Mouse (Mus musculus) spleen, embryonic (tissue): ENCODE results near the gene Slc5a9.
"Not testable (repeated sequence)": the region's sequence is repeated elsewhere in the genome, so short reads cannot be mapped to it uniquely, and the experiment has no call there.

Experiments used
- CTCF ChIA-PET: fragments of 350-600 bp; sonication (Branson Sonifier 250); formaldehyde crosslinking; loops from one replicate; lab custom pipeline; 2022; lab: Charles Lee

Slc5a9 gene

DNA sequence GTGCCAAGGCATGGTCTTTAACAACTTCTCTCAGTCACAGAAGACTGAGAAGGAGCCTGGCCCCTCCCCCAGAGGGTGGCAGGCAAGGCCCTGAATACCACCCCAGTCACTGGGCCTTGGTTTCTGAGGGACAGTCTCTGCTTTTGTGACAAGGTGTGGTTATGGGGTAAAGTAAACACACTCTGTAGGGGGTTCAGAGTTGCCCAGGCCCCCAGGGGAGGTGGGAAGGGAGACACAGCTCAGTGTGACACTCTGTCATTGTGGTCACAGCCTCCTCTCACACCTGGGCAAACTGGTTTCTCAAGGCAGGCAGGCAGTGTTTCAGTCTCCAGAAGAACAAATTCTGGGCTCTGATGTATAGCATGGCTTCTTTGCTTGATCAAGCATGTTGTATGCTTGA lies at the start of gene Slc5a9:
TSS of gene Slc5a9 (minus strand) at position 144 of the 400 bp plus-strand sequence.
- CTCF ChIA-PET, result interaction anchor here (0.7 kb wide), 1 partner anchor 1882 kb away, joined by 3 read pairs; no protein-coding TSS in a partner anchor

DNA sequence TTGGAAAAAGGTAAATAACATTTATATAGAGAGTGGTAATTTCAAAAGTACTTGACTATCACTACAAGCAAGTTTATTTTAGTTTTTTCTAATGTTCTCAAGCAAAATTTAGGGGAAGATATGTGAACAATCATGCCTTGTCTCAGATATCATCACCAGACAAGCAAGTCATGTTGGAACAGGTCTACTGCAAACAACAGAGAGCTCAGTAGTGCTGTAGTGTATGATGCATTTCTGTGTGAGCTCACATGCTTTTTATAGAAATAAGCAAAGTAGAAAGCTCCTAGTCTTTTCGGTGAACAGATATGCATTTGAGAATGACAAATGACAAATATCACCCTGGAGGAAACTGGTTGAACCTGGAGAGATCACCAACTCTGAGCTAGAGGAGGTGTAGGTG lies 16.4 kb upstream of the Slc5a9 start, which contains the start of gene Skint8:
TSS of gene Skint8 (plus strand) at position 301 of the 400 bp plus-strand sequence.
- CTCF ChIA-PET, result no interaction called here

- CTCF ChIA-PET, result no interaction called here
Observed at GRCm38 (mm10) chr4:111907926-111908325, 5.2 kb upstream of the Slc5a9 start.

DNA sequence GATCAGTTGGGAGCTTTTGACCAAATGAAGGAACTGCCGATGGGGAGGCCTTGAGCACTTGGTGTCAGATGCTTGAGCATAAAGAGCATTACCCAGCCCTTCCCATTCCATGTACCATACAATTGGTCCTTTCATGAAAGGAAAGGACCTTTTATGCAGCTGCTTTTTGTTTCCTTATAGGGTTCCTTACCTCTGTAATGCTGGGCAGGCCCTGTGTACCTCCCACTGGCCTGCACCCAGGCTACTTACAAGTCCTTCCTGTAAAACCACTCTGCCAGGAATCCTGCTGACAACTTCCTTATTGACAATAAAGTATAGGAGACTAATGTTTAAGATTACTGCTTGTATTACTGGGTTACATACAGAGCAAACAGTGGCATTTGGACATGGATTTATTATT lies 1.2 kb downstream of the Slc5a9 start:
- CTCF ChIA-PET, result no interaction called here

DNA sequence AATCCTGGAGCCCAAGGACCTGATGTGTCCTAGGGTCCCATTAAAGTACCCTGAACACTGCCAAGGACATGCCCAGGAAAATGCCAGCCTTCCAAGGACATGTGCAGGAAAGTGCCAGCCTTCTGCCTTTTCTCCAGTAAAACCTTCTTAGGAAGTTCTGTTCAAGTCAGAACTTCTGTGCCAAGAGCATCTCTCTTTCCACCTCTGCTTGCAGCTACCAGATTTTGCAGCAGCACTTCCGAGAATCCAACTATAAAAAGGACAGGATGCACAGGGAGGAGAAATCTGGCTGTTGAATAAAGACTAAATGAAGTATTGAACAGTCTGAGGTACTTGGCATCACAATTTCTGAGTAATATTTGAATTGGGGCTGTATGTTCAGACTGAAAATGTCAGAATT lies 2.2 kb downstream of the Slc5a9 start:
- CTCF ChIA-PET, result not testable (repeated sequence)

- CTCF ChIA-PET, result no interaction called here
Observed at GRCm38 (mm10) chr4:111898566-111898965, 4.2 kb downstream of the Slc5a9 start.

GRCm38 (mm10) chr4:111897755-111898154 lies 5.0 kb downstream of the Slc5a9 start:
- CTCF ChIA-PET, result no interaction called here

DNA sequence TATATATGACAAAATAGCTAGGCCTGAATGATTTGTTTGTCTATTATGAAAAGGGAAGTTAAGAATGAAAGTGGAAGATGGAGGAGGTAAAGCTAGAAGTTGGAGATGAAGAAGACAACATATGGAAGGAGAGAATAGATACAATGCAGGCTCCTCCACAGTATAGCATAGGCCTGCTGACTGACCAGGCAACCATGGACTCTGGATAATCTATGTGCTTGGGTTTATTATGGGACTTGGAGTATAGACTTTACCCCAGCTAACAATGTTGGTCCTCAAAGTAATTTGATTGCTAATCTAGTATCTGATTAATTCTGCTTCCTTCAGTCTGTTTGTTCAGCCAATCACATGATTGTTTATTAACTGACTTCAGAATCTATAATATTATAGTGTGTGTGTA lies 10.6 kb downstream of the Slc5a9 start:
- CTCF ChIA-PET, result no interaction called here

GRCm38 (mm10) chr4:111886607-111887006 lies 16.1 kb downstream of the Slc5a9 start:
- CTCF ChIA-PET, result no interaction called here

DNA sequence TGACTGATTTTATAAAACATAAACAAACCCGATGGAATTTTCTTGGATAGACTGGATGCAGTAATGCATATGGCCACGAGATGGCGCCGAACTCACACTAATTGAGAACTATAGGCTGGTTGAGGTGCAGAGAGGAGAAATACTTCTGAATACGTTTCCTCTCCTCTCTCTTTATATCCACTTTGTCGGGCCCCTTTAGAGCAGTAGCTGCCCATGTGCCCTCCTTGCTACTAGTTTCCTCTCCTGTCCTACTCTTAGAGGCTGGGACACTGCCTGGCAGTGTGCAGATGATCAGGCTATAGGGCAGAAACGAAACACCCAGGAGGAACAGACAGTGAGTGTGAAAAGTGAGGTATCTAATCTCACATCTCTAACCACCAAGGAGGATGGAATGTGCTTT lies 16.7 kb downstream of the Slc5a9 start:
- CTCF ChIA-PET, result no interaction called here

GRCm38 (mm10) chr4:111883543-111883942 lies 19.2 kb downstream of the Slc5a9 start:
- CTCF ChIA-PET, result no interaction called here

- CTCF ChIA-PET, result no interaction called here
Observed at GRCm38 (mm10) chr4:111880112-111880875, 22.4 kb downstream of the Slc5a9 start.

- CTCF ChIA-PET, result no interaction called here
Observed at GRCm38 (mm10) chr4:111867743-111868401, 34.8 kb downstream of the Slc5a9 start.

DNA sequence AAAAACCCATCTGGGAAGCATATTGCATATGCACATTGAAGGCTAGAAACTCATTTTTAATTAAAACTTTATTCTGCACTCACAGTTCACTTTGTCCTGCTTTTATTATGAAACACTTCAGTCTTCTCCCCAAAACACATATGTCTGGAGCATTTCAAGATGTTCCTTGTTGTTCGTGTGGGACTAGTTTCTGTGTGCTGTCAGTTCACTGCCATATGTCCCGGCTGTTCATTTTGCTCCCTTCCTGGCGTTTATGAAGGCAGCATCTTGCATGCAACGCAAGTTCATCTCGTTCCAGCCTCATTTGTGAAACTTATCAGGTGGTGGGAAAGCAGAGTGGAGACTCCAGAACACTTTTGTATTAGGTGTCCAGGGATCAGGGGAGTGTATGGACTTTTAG lies 36.0 kb downstream of the Slc5a9 start:
- CTCF ChIA-PET, result no interaction called here

GRCm38 (mm10) chr4:111852626-111853025 lies 50.1 kb downstream of the Slc5a9 start:
- CTCF ChIA-PET, result no interaction called here

DNA sequence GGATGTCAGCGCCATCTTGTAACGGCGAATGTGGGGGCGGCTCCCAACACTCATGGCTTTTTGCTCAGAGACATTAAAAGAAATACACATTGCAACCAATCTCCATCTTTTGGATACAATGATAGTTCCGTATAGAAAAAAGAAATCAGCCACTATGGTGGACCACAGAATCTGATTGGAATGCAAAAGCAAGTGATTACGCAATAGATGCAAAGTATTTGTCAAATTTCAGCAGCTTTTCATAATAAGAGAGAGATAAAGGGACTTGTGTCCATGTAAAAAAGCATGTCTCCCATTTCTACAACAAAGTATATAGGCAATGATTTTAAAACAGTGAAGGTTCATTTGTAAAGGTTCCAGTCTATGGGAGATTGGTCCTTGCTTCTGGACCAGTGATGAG lies 63.8 kb downstream of the Slc5a9 start:
- CTCF ChIA-PET, result no interaction called here
